Mouse (Mus musculus) MEL (cell line): ENCODE measurements around the gene U2af1l4. TPM values are rescaled to one million over a fixed set of nuclear protein-coding genes. Genes with fewer than 3 reads are reported as not detected.

Experiments
- DNase-seq: peaks from one replicate; pipeline ENCODE4 v3.0.0; 2011; ENCODE audit warnings: low read depth, low spot score
- H3K27ac ChIP-seq: 2 replicates; pipeline ENCODE4 v1.5.1; 2012; ENCODE audit warnings: low read depth, mild to moderate bottlenecking, control low read depth, low read length, moderate library complexity; ENCODE audit not compliant: control insufficient read depth
- H3K27me3 ChIP-seq, 2 experiments: fragments of 150-350 bp in 1 of 2; sonication (generic) in 1 of 2; 2 replicates each; pipeline ENCODE4 v1.6.1; 2012; ENCODE audit warnings: low read length in 2 of 2, mild to moderate bottlenecking in 2 of 2, improper control_type of control experiment in 1 of 2, moderate library complexity in 1 of 2; ENCODE audit not compliant: insufficient read depth in 2 of 2, control insufficient read depth in 1 of 2
- H3K36me3 ChIP-seq, 2 experiments: 2 replicates each; pipeline ENCODE4 v1.6.1; 2012 to 2014; ENCODE audit warnings: low read length in 2 of 2, improper control_type of control experiment in 1 of 2, inconsistent platforms in 1 of 2, mild to moderate bottlenecking in 1 of 2; ENCODE audit not compliant: insufficient read depth in 2 of 2, control insufficient read depth in 1 of 2
- H3K4me1 ChIP-seq, 2 experiments: fragments of 150-350 bp in 1 of 2; sonication (generic) in 1 of 2; 2 replicates each; pipeline ENCODE4 v1.6.1; 2012; ENCODE audit warnings: low read length in 2 of 2, improper control_type of control experiment in 1 of 2, mild to moderate bottlenecking in 1 of 2; ENCODE audit not compliant: insufficient read depth in 2 of 2, control insufficient read depth in 1 of 2
- H3K4me3 ChIP-seq, 2 experiments: fragments of 150-350 bp in 1 of 2; sonication (generic) in 1 of 2; 2 replicates each; pipeline ENCODE4 v1.5.1; 2012; ENCODE audit warnings: low read depth in 2 of 2, low read length in 2 of 2, mild to moderate bottlenecking in 2 of 2, moderate library complexity in 2 of 2, control low read depth in 1 of 2, improper control_type of control experiment in 1 of 2; ENCODE audit not compliant: control insufficient read depth in 1 of 2, insufficient read depth in 1 of 2
- H3K79me2 ChIP-seq: 2 replicates; pipeline ENCODE4 v1.6.1; 2012; ENCODE audit warnings: mild to moderate bottlenecking, low read length, moderate library complexity; ENCODE audit not compliant: control insufficient read depth, poor library complexity, insufficient read depth
- H3K9ac ChIP-seq: 2 replicates; pipeline ENCODE4 v1.6.1; 2012; ENCODE audit warnings: low read depth, mild to moderate bottlenecking, control low read depth, low read length, moderate library complexity; ENCODE audit not compliant: control insufficient read depth, poor library complexity, severe bottlenecking
- H3K9me3 ChIP-seq: fragments of 150-350 bp; sonication (generic); replicated peaks from 2 replicates; pipeline ENCODE4 v1.6.1; 2012; ENCODE audit warnings: mild to moderate bottlenecking, low read length, improper control_type of control experiment, moderate library complexity; ENCODE audit not compliant: insufficient read depth
- BHLHE40 ChIP-seq: IDR thresholded peaks from 2 replicates; pipeline ENCODE4 v1.6.1; 2012; ENCODE audit warnings: low read depth, mild to moderate bottlenecking, inconsistent platforms, low read length, improper control_type of control experiment, borderline replicate concordance
- CHD1 ChIP-seq: IDR thresholded peaks from 2 replicates; pipeline ENCODE4 v1.6.1; 2012; ENCODE audit warnings: low read depth, mild to moderate bottlenecking, inconsistent platforms, low read length, improper control_type of control experiment
- GABPA ChIP-seq: IDR thresholded peaks from 2 replicates; pipeline ENCODE4 v1.6.1; 2012; ENCODE audit warnings: low read depth, mild to moderate bottlenecking, inconsistent platforms, low read length, improper control_type of control experiment, moderate library complexity
- GATA1 ChIP-seq: IDR thresholded peaks from 2 replicates; pipeline ENCODE4 v1.6.1; 2011; ENCODE audit warnings: low read depth, low read length, improper control_type of control experiment
- JUND ChIP-seq: IDR thresholded peaks from 2 replicates; pipeline ENCODE4 v1.6.1; 2011; ENCODE audit warnings: low read depth, mild to moderate bottlenecking, improper control_type of control experiment, low read length
- MAFK ChIP-seq: IDR thresholded peaks from 2 replicates; pipeline ENCODE4 v1.6.1; 2011; ENCODE audit warnings: low read depth, mild to moderate bottlenecking, low read length, improper control_type of control experiment, borderline replicate concordance
- MAZ ChIP-seq: IDR thresholded peaks from 2 replicates; pipeline ENCODE4 v1.6.1; 2012; ENCODE audit warnings: low read depth, mild to moderate bottlenecking, inconsistent platforms, low read length, improper control_type of control experiment
- MEF2A ChIP-seq: IDR thresholded peaks from 2 replicates; pipeline ENCODE4 v1.6.1; 2014; ENCODE audit warnings: low read depth, mild to moderate bottlenecking, inconsistent platforms, low read length, improper control_type of control experiment; ENCODE audit not compliant: poor library complexity, insufficient replicate concordance, severe bottlenecking; ENCODE audit errors: extremely low read depth
- MXI1 ChIP-seq: IDR thresholded peaks from 2 replicates; pipeline ENCODE4 v1.6.1; 2011; ENCODE audit warnings: mild to moderate bottlenecking, low read depth, low read length, improper control_type of control experiment
- MYC ChIP-seq: IDR thresholded peaks from 2 replicates; pipeline ENCODE4 v1.6.1; 2011; ENCODE audit warnings: low read depth, mild to moderate bottlenecking, low read length, improper control_type of control experiment, moderate library complexity
- NRF1 ChIP-seq: IDR thresholded peaks from 2 replicates; pipeline ENCODE4 v1.6.1; 2014; ENCODE audit warnings: low read depth, mild to moderate bottlenecking, inconsistent platforms, low read length, improper control_type of control experiment, moderate library complexity; ENCODE audit not compliant: poor library complexity, insufficient read depth, severe bottlenecking
- POLR2A ChIP-seq, 2 experiments: IDR thresholded peaks; 2 replicates each; pipeline ENCODE4 v1.6.1; 2011 to 2012; ENCODE audit warnings: low read length in 2 of 2, mild to moderate bottlenecking in 2 of 2, control low read depth in 1 of 2, improper control_type of control experiment in 1 of 2, low read depth in 1 of 2, moderate library complexity in 1 of 2; ENCODE audit not compliant: control insufficient read depth in 1 of 2, insufficient read depth in 1 of 2, poor library complexity in 1 of 2
- RAD21 ChIP-seq: IDR thresholded peaks from 2 replicates; pipeline ENCODE4 v1.6.1; 2011; ENCODE audit warnings: mild to moderate bottlenecking, low read depth, low read length, improper control_type of control experiment
- SIN3A ChIP-seq: IDR thresholded peaks from 2 replicates; pipeline ENCODE4 v1.6.1; 2012; ENCODE audit warnings: low read length, improper control_type of control experiment, inconsistent platforms
- TCF12 ChIP-seq: IDR thresholded peaks from 2 replicates; pipeline ENCODE4 v1.6.1; 2014; ENCODE audit warnings: low read depth, mild to moderate bottlenecking, inconsistent platforms, low read length, improper control_type of control experiment, moderate library complexity
- USF2 ChIP-seq, 2 experiments: IDR thresholded peaks; 2 replicates each; pipeline ENCODE4 v1.6.1; 2011 to 2012; ENCODE audit warnings: improper control_type of control experiment in 2 of 2, low read length in 2 of 2, borderline replicate concordance in 1 of 2, inconsistent platforms in 1 of 2, low read depth in 1 of 2, mild to moderate bottlenecking in 1 of 2; ENCODE audit not compliant: insufficient read depth in 1 of 2
- ZC3H11A ChIP-seq: IDR thresholded peaks from 2 replicates; pipeline ENCODE4 v1.6.1; 2012; ENCODE audit warnings: low read depth, mild to moderate bottlenecking, inconsistent platforms, low read length, improper control_type of control experiment
- ZKSCAN1 ChIP-seq: IDR thresholded peaks from 2 replicates; pipeline ENCODE4 v1.6.1; 2012; ENCODE audit warnings: low read depth, mild to moderate bottlenecking, inconsistent platforms, low read length, improper control_type of control experiment, moderate library complexity
- ZNF384 ChIP-seq: IDR thresholded peaks from 2 replicates; pipeline ENCODE4 v1.6.1; 2012; ENCODE audit warnings: low read depth, mild to moderate bottlenecking, inconsistent platforms, low read length, improper control_type of control experiment
- polyA plus RNA-seq, 2 experiments: library from polyadenylated mRNA; stranded (reverse) in 1 of 2; unstranded in 1 of 2; fragments of >175 nt in 1 of 2; fragments of >200 nt in 1 of 2; gene quantifications; 2 replicates each; pipeline versions ENCODE4 v1.2.1 to v1.2.4; 2012; ENCODE audit warnings: low replicate concordance in 2 of 2, low read depth in 1 of 2; ENCODE audit not compliant: insufficient read length in 2 of 2, insufficient read depth in 1 of 2, missing spikeins in 1 of 2
- total RNA-seq: library from RNA; depleted of rRNA; stranded (reverse); fragments of 300-350 nt; gene quantifications from 2 replicates; pipeline ENCODE4 v1.2.3, GENCODE M21; 2012

Gene U2af1l4
- total and polyA plus RNA-seq, 3 experiments: 72.5 to 74.2 TPM; not detected in 1

DNA sequence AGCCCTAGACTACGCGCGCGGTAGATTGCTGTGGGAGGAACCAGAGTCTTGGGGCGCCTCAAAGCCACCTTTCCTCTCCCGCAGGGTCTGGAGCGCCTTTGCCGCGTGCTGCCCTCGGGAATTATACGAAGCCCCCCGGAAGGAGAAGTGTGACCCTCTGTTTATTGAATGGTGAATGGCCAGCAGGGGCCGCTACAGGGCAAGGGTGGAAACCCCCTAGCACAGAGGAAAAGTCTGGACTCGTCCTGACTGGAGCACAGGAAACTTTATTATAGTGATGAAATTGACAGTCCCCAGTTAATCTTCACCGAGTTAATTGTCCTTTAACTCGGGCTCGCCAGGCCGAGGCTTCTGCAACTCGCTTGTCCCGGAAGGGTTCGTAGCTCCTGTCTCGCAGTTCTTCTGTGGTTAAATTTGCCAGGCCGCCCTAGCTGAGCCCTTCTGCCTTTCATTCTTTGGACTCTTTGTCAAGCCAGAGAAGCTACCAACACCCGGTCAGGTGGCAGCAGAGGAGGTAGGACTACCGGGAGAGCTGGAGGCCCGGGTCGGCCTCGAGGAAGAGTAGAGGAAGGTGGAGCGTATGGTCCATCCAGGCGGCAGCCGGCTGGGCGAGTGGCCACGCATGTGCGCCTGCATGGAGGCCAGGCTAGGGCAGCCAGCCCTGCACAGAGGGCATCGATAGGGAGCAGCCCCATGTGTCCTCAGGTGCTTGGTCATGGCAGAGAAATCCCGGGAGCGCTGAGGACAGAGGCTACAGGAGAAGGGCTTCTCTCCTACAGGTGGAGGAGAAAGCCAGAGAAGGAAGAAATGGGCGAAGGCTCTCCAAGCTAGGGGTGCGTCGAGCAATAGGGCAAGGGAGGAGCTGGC is 26.6 kb downstream of the U2af1l4 start (continued):
- TF ChIP-seq GABPA: no peak
- TF ChIP-seq MEF2A: no peak
- peak; percentile 78 for TF ChIP-seq RAD21
- no peak for TF ChIP-seq ZKSCAN1

DNA sequence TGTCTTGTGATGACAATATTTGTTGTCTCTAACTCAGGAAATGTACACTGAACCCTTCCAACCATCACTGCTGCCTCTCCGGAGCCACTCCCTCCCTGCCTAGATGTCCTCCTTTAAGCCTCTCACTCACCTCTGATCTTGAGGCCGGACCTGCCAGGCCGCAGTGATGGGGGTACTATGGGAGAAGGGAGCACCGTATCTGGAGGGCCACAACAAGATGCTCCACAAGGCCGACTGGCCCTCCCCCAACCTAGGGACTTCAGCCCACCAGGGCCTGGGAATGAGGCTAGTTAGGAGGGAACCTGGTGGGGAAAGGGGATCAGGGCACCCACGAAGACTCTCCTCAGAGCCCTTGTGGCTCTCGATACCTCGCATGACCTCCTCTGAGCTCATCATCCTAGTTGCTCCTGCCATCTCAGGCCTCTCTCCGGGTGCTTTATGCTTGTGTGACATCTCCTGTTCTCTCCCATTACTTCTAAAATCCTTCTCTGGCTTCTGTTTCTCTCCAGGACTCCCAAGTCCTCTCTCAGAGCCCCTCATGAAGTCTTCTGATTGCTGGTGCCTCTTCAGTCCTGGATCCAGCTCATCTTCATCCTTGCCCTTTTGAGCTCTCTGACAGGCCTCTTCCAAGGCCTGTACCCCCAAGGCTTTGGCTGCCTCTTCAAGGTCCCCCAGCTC is 28.0 kb downstream of the U2af1l4 start:
- Histone ChIP-seq H3K4me3 (no peak overlapping the region; a peak in 1 of 4 replicates), H3K27me3 (no peaks in the 10 kb centered on the region), H3K27ac (no peak overlapping the region), H3K9ac (peak overlapping the region; percentile 49), H3K36me3 (peaks cover 0 to 16% of the 10 kb centered on the region in 2 experiments; a peak in 2 of 4 replicates), H3K79me2 (peaks cover 33% of the 10 kb centered on the region), H3K9me3 (no peaks in the 10 kb centered on the region), H3K4me1 (peaks cover 10 to 38% of the 10 kb centered on the region in 2 experiments; a peak in 3 of 4 replicates)
- DNase-seq: no peak
- TF ChIP-seq MAFK: no peak
- TF ChIP-seq TCF12: no peak
- no peak for TF ChIP-seq ZKSCAN1
- TF ChIP-seq MYC: no peak
- no peak for TF ChIP-seq MAZ
- TF ChIP-seq JUND: no peak
- TF ChIP-seq ZC3H11A: no peak
- TF ChIP-seq NRF1: no peak
- TF ChIP-seq BHLHE40: no peak
- no peak for TF ChIP-seq MXI1
- no peak for TF ChIP-seq ZNF384
- no peak for TF ChIP-seq USF2 (IDR thresholded peaks at IDR 0.05; ENCODE audit: borderline replicate concordance in 1 of 2, insufficient read depth in 1 of 2, low read depth in 1 of 2, low read length in 2 of 2)
- no peak for TF ChIP-seq SIN3A
- TF ChIP-seq GATA1: no peak
- no peak for TF ChIP-seq CHD1
- no peak for TF ChIP-seq POLR2A (IDR thresholded peaks at IDR 0.05; ENCODE audit: control insufficient read depth in 1 of 2, insufficient read depth in 1 of 2, low read depth in 1 of 2, low read length in 2 of 2, poor library complexity in 1 of 2)
- TF ChIP-seq GABPA: no peak
